Mouse (Mus musculus) C2C12 (cell line): ENCODE measurements around the gene Alg12.

Experiments
- CTCF ChIP-seq: IDR thresholded peaks from one replicate; pipeline ENCODE4 v1.5.1; 2011; ENCODE audit not compliant: control insufficient read depth, insufficient read depth, insufficient read length
- FOSL1 ChIP-seq: IDR thresholded peaks from one replicate; pipeline ENCODE4 v1.8.0; 2011; ENCODE audit warnings: mild to moderate bottlenecking, low read length; ENCODE audit not compliant: poor library complexity, insufficient read depth, severe bottlenecking
- MAX ChIP-seq: IDR thresholded peaks from one replicate; pipeline ENCODE4 v1.6.1; 2011; ENCODE audit warnings: mild to moderate bottlenecking, control low read depth
- MYOD1 ChIP-seq: IDR thresholded peaks from one replicate; pipeline ENCODE4 v1.6.1; 2011; ENCODE audit warnings: low read depth; ENCODE audit not compliant: control insufficient read depth, insufficient read length
- MYOG ChIP-seq: IDR thresholded peaks from one replicate; pipeline ENCODE4 v1.6.1; 2011; ENCODE audit not compliant: control insufficient read depth, insufficient read length; ENCODE audit errors: extremely low read depth
- USF1 ChIP-seq: IDR thresholded peaks from one replicate; pipeline ENCODE4 v1.6.1; 2011; ENCODE audit warnings: low read depth, mild to moderate bottlenecking, control low read depth, moderate library complexity

GRCm38 (mm10) chr15:88856613-88857012, 37.5 kb upstream of the Alg12 start:
- no peak for TF ChIP-seq USF1
- no peak for TF ChIP-seq CTCF
- TF ChIP-seq MYOD1: no peak
- TF ChIP-seq MAX: no peak
- no peak for TF ChIP-seq FOSL1
- no peak for TF ChIP-seq MYOG
